Comparison of ENCODE assay signal across 8 mouse cellular contexts in the genomic region with DNA sequence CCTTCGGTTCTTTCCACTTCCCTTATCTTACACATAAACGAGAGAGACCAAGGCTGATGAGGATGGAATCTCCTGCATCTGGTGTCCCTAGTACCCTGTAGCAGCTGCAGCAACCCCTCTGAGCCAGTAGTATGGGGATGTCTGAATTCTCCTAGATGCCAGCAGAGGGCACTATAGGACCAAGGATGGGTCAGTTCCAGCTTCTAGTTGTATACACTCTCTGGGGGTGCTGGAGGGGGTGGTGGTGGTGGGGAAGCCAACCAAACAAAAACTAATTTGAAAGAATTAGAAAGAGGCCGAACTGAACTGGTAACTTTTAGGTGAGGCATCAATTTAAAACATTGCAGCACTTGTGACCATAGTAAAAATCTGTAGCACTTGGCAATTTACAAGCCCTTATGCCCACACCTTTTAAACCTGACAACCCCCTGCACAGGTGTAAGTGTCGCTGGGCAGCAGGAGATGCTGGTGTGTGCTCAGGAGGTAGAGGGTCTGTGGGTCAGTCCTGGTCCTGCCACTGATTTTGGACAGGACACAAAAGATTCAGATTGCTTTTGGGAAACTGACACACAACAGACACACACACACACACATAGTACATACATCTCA. TPM values are rescaled to one million over a fixed set of nuclear protein-coding genes. Genes with fewer than 3 reads are reported as not detected.
A peak's percentile ranks its signal among the peaks of the same experiment; 100 is the strongest.
DNase-seq lines count a peak whose midpoint lies in the region; ATAC-seq and TF ChIP-seq lines count a peak whose summit lies in the region.

No protein-coding gene starts in this region.

- no peaks in the 10 kb centered on the region for H3K36me3 ChIP-seq in embryonic facial prominence, embryonic 11.5 days (replicated peaks; ENCODE audit: control insufficient read depth, insufficient read depth, low read depth, low read length)
- no peaks in the 10 kb centered on the region for H3K36me3 ChIP-seq in kidney, embryonic 15.5 days
- no peaks in the 10 kb centered on the region for H3K36me3 ChIP-seq in liver, postnatal 0 days (replicated peaks; ENCODE audit: insufficient read depth, low read length)
- no peaks in the 10 kb centered on the region for H3K36me3 ChIP-seq in neural tube, embryonic 14.5 days (ENCODE audit: control insufficient read depth, insufficient read depth, low read length)

- H3K27ac ChIP-seq in embryonic facial prominence, embryonic 11.5 days (replicated peaks; ENCODE audit: low read depth, low read length): no peak overlapping the region
- no peak overlapping the region for H3K27ac ChIP-seq in kidney, embryonic 15.5 days
- no peak overlapping the region for H3K27ac ChIP-seq in liver, postnatal 0 days (ENCODE audit: low read depth)
- H3K27ac ChIP-seq in neural tube, embryonic 14.5 days (ENCODE audit: low read depth, low read length): no peak overlapping the region

- H3K4me3 ChIP-seq in embryonic facial prominence, embryonic 11.5 days (ENCODE audit: low read depth, low read length): no peak overlapping the region
- no peak overlapping the region for H3K4me3 ChIP-seq in kidney, embryonic 15.5 days (replicated peaks)
- H3K4me3 ChIP-seq in liver, postnatal 0 days (ENCODE audit: low read depth, low read length): no peak overlapping the region
- H3K4me3 ChIP-seq in neural tube, embryonic 14.5 days (ENCODE audit: low read depth, low read length): no peak overlapping the region

- H3K9ac ChIP-seq in embryonic facial prominence, embryonic 11.5 days (replicated peaks; ENCODE audit: low read length): no peak overlapping the region
- no peak overlapping the region for H3K9ac ChIP-seq in kidney, embryonic 15.5 days
- no peak overlapping the region for H3K9ac ChIP-seq in liver, postnatal 0 days (replicated peaks)
- no peak overlapping the region for H3K9ac ChIP-seq in neural tube, embryonic 14.5 days (replicated peaks; ENCODE audit: low read depth, low read length)

- no peak for TF ChIP-seq EP300 in liver, postnatal 0 days (IDR thresholded peaks at IDR 0.05; ENCODE audit: low read depth)

- peak; percentile 72 for DNase-seq in ES-CJ7 (ENCODE audit: low read depth, low spot score)
- peak; percentile 40 for DNase-seq in adrenal gland, postnatal 25 days
- DNase-seq in embryonic facial prominence, embryonic 11.5 days (ENCODE audit: low spot score): peak; percentile 87
- peak; percentile 48 to 51 for DNase-seq in heart, adult 9 months (ENCODE audit: low spot score in 2 of 2)
- peak; percentile 62 for DNase-seq in liver, postnatal 0 days
- DNase-seq in thymus, postnatal 25 days: peak; percentile 66

- peak; percentile 77; the same call in 1 of the 2 replicates for ATAC-seq in embryonic facial prominence, embryonic 11.5 days (replicated peaks; ENCODE audit: insufficient number of reproducible peaks, low FRiP score, low TSS enrichment, low read depth)
- peak; percentile 80 for ATAC-seq in kidney, embryonic 15.5 days (replicated peaks; ENCODE audit: low FRiP score)
- ATAC-seq in liver, postnatal 0 days: peak; percentile 60; the same call in 1 of the 2 replicates
- ATAC-seq in neural tube, embryonic 14.5 days (ENCODE audit: low read depth): peak; percentile 93

- no peak overlapping the region for H3K4me2 ChIP-seq in embryonic facial prominence, embryonic 11.5 days (ENCODE audit: low read depth, low read length)
- H3K4me2 ChIP-seq in kidney, embryonic 15.5 days: no peak overlapping the region
- H3K4me2 ChIP-seq in liver, postnatal 0 days (ENCODE audit: low read depth, low read length): no peak overlapping the region
- no peak overlapping the region for H3K4me2 ChIP-seq in neural tube, embryonic 14.5 days (ENCODE audit: low read depth, low read length)

- H3K9me3 ChIP-seq in embryonic facial prominence, embryonic 11.5 days (replicated peaks; ENCODE audit: control insufficient read depth, low read length): no peaks in the 10 kb centered on the region
- no peaks in the 10 kb centered on the region for H3K9me3 ChIP-seq in kidney, embryonic 15.5 days (replicated peaks)
- H3K9me3 ChIP-seq in liver, postnatal 0 days (ENCODE audit: low read length): no peaks in the 10 kb centered on the region
- H3K9me3 ChIP-seq in neural tube, embryonic 14.5 days (ENCODE audit: control insufficient read depth, low read length): no peaks in the 10 kb centered on the region

- no peaks in the 10 kb centered on the region for H3K27me3 ChIP-seq in embryonic facial prominence, embryonic 11.5 days (ENCODE audit: control insufficient read depth, insufficient read depth, low read length)
- H3K27me3 ChIP-seq in kidney, embryonic 15.5 days: 0 out of 2 replicates have a peak, but pooled peaks cover 3% of the 10 kb centered on the region
- H3K27me3 ChIP-seq in liver, postnatal 0 days (ENCODE audit: insufficient read depth, low read length): no peaks in the 10 kb centered on the region
- no peaks in the 10 kb centered on the region for H3K27me3 ChIP-seq in neural tube, embryonic 14.5 days (ENCODE audit: control insufficient read depth, insufficient read depth, low read length)

- WGBS in embryonic facial prominence, embryonic 11.5 days: 19% methylated on average over 4 of the region's 4 CpGs
- WGBS in kidney, embryonic 15.5 days: 15% methylated on average over 4 of the region's 4 CpGs
- 15% methylated on average over 4 of the region's 4 CpGs for WGBS in liver, postnatal 0 days (ENCODE audit: insufficient replicate concordance)
- WGBS in neural tube, embryonic 14.5 days: 25% methylated on average over 4 of the region's 4 CpGs

- TF ChIP-seq CTCF in liver, postnatal 0 days (IDR thresholded peaks at IDR 0.05; ENCODE audit: low read depth): peak; percentile 83

- H3K4me1 ChIP-seq in embryonic facial prominence, embryonic 11.5 days (ENCODE audit: control insufficient read depth, insufficient read depth, low read length): no peaks in the 10 kb centered on the region
- 0 out of 2 replicates have a peak, but pooled peaks cover 9% of the 10 kb centered on the region for H3K4me1 ChIP-seq in kidney, embryonic 15.5 days
- no peaks in the 10 kb centered on the region for H3K4me1 ChIP-seq in liver, postnatal 0 days (ENCODE audit: insufficient read depth)
- peaks cover 6% of the 10 kb centered on the region; the same call in 1 of the 2 replicates for H3K4me1 ChIP-seq in neural tube, embryonic 14.5 days (ENCODE audit: control insufficient read depth, insufficient read depth, low read length)

RNA-seq across cellular contexts. Expression of gene Max, which starts 38.2 kb away (rescaled TPM):
- 62.2 and 62.4 TPM in 2 replicates for total RNA-seq in adrenal gland, postnatal 25 days (2021)
- polyA plus RNA-seq in embryonic facial prominence, embryonic 11.5 days (2014; fragmentation: Nextera tagmentation; extraction: Ambion mirVana): 44.0 and 48.0 TPM in 2 replicates
- 16.6 and 19.9 TPM in 2 replicates for polyA plus RNA-seq in kidney, embryonic 15.5 days (2015; fragmentation: Nextera tagmentation; extraction: Ambion mirVana)
- polyA plus RNA-seq in liver, postnatal 0 days (2015; fragmentation: Nextera tagmentation; extraction: Ambion mirVana): 6.3 and 7.1 TPM in 2 replicates
- 27.2 and 64.9 TPM in 2 replicates for polyA plus RNA-seq in neural tube, embryonic 14.5 days (2014; fragmentation: Nextera tagmentation; extraction: Ambion mirVana)
